Mouse (Mus musculus) forebrain, embryonic 16.5 days (tissue): ENCODE data around the gene Olfr692. TPM values are rescaled to one million over a fixed set of nuclear protein-coding genes. Genes with fewer than 3 reads are reported as not detected.
"Not testable (repeated sequence)": the region's sequence is repeated elsewhere in the genome, so short reads cannot be mapped to it uniquely, and the experiment has no call there.

Experiments used
- ATAC-seq: fragments of 200-750 bp; cut with Nextera tagmentation; 2 replicates; pipeline ENCODE4 v1.8.0; 2017; ENCODE audit warnings: mild to moderate bottlenecking, moderate library complexity
- H3K27ac ChIP-seq: fragments of 300-500 bp; sonication (generic); 2 replicates; pipeline ENCODE4 v1.5.1; 2014; ENCODE audit warnings: low read length, control low read depth
- H3K27me3 ChIP-seq: fragments of 300-500 bp; sonication (generic); replicated peaks from 2 replicates; pipeline ENCODE4 v1.6.1; 2014; ENCODE audit warnings: low read length; ENCODE audit not compliant: control insufficient read depth, insufficient read depth
- H3K36me3 ChIP-seq: fragments of 300-500 bp; sonication (generic); 2 replicates; pipeline ENCODE4 v1.6.1; 2014; ENCODE audit not compliant: control insufficient read depth, insufficient read depth
- H3K4me1 ChIP-seq: fragments of 300-500 bp; sonication (generic); replicated peaks from 2 replicates; pipeline ENCODE4 v1.6.1; 2014; ENCODE audit warnings: low read length; ENCODE audit not compliant: control insufficient read depth, insufficient read depth
- H3K4me2 ChIP-seq: fragments of 300-500 bp; sonication (generic); 2 replicates; pipeline ENCODE4 v1.6.1; 2014; ENCODE audit warnings: mild to moderate bottlenecking, low read length, control low read depth
- H3K4me3 ChIP-seq: fragments of 300-500 bp; sonication (generic); replicated peaks from 2 replicates; pipeline ENCODE4 v1.5.1; 2014; ENCODE audit warnings: mild to moderate bottlenecking, low read length, control low read depth
- H3K9ac ChIP-seq: fragments of 300-500 bp; sonication (generic); replicated peaks from 2 replicates; pipeline ENCODE4 v1.6.1; 2014; ENCODE audit warnings: low read depth, low read length, control low read depth
- H3K9me3 ChIP-seq: fragments of 300-500 bp; sonication (generic); 2 replicates; pipeline ENCODE4 v1.6.1; 2016; ENCODE audit warnings: low read length; ENCODE audit not compliant: control insufficient read depth
- WGBS: fragments of 180-500 bp; shearing (Covaris S2); extraction: QIAGEN DNeasy Blood & Tissue Kit; methylation state at CpG from one replicate; pipeline ENCODE4 v1.1.7; 2014; 5-methylcytosine and 5-hydroxymethylcytosine counted together
- polyA plus RNA-seq: library from polyadenylated mRNA; unstranded; fragments of >200 nt; fragmentation: Nextera tagmentation; extraction: Ambion mirVana; gene quantifications from 2 replicates; pipeline ENCODE4 v1.2.1, GENCODE M21; 2015

Gene Olfr692
- not detected in 2 replicates for polyA plus RNA-seq

GRCm38 (mm10) chr7:105367930-105368329 is at the start of gene Olfr692:
TSS of gene Olfr692 (plus strand) at chr7:105368230.
- no peak for ATAC-seq
- Histone ChIP-seq H3K27ac (no peak within 1 kb of the TSS), H3K9ac (no peak within 1 kb of the TSS), H3K27me3 (no peaks in the 10 kb centered on the region), H3K4me1 (no peaks in the 10 kb centered on the region), H3K36me3 (0 out of 2 replicates have a peak, but pooled peaks cover under 1% of the 10 kb centered on the region), H3K9me3 (no peaks in the 10 kb centered on the region), H3K4me3 (no peak within 1 kb of the TSS), H3K4me2 (no peak within 1 kb of the TSS)
- 100% methylated on average over 1 of the region's 1 CpGs for WGBS

GRCm38 (mm10) chr7:105325302-105325701 is 42.7 kb upstream of the Olfr692 start:
- Histone ChIP-seq H3K27ac (no peak overlapping the region), H3K4me3 (no peak overlapping the region), H3K4me1 (no peaks in the 10 kb centered on the region), H3K9me3 (no peaks in the 10 kb centered on the region), H3K27me3 (no peaks in the 10 kb centered on the region), H3K9ac (no peak overlapping the region), H3K36me3 (no peaks in the 10 kb centered on the region), H3K4me2 (no peak overlapping the region)
- no peak for ATAC-seq
- 83% methylated on average over 2 of the region's 2 CpGs for WGBS

- Histone ChIP-seq H3K27me3 (no peaks in the 10 kb centered on the region), H3K4me3 (no peak within 1 kb of the TSS), H3K9me3 (no peaks in the 10 kb centered on the region), H3K9ac (no peak within 1 kb of the TSS), H3K27ac (no peak within 1 kb of the TSS), H3K4me2 (no peak within 1 kb of the TSS), H3K4me1 (no peaks in the 10 kb centered on the region), H3K36me3 (no peaks in the 10 kb centered on the region)
- 81% methylated on average over 1 of the region's 1 CpGs for WGBS
- ATAC-seq: no peak
Measured at GRCm38 (mm10) chr7:105334004-105334403, 34.0 kb upstream of the Olfr692 start, which contains the start of gene Olfr690. TSS of gene Olfr690 (minus strand) at chr7:105334104.

- Histone ChIP-seq H3K9me3 (no peaks in the 10 kb centered on the region), H3K36me3 (no peaks in the 10 kb centered on the region), H3K27me3 (no peaks in the 10 kb centered on the region), H3K4me2 (no peak within 1 kb of the TSS), H3K4me3 (no peak within 1 kb of the TSS), H3K9ac (no peak within 1 kb of the TSS), H3K4me1 (no peaks in the 10 kb centered on the region), H3K27ac (no peak within 1 kb of the TSS)
- no peak for ATAC-seq
- 64% methylated on average over 1 of the region's 1 CpGs for WGBS
Measured at GRCm38 (mm10) chr7:105342170-105342569, 25.9 kb upstream of the Olfr692 start, which contains the start of gene Olfr691. TSS of gene Olfr691 (minus strand) at chr7:105342270.

GRCm38 (mm10) chr7:105342752-105343151 is 25.3 kb upstream of the Olfr692 start:
- H3K27ac ChIP-seq: no peak overlapping the region
- no peaks in the 10 kb centered on the region for H3K4me1 ChIP-seq
- no peaks in the 10 kb centered on the region for H3K36me3 ChIP-seq
- no peaks in the 10 kb centered on the region for H3K9me3 ChIP-seq
- H3K27me3 ChIP-seq: no peaks in the 10 kb centered on the region
- H3K4me3 ChIP-seq: no peak overlapping the region
- H3K9ac ChIP-seq: no peak overlapping the region
- ATAC-seq: no peak
- H3K4me2 ChIP-seq: no peak overlapping the region
- WGBS: 73% methylated on average over 2 of the region's 2 CpGs

- H3K9ac ChIP-seq, H3K4me1 ChIP-seq, H3K9me3 ChIP-seq, H3K4me2 ChIP-seq, H3K4me3 ChIP-seq, ATAC-seq, H3K27ac ChIP-seq, H3K36me3 ChIP-seq, H3K27me3 ChIP-seq: not testable (repeated sequence)
- no CpG with 5 or more reads among the region's 5 CpGs for WGBS
Measured at GRCm38 (mm10) chr7:105356064-105356463, 12.0 kb upstream of the Olfr692 start.

- not testable (repeated sequence) for H3K9me3 ChIP-seq, H3K36me3 ChIP-seq, ATAC-seq, H3K27ac ChIP-seq, H3K4me3 ChIP-seq, H3K4me2 ChIP-seq, H3K4me1 ChIP-seq, H3K27me3 ChIP-seq, H3K9ac ChIP-seq
- 100% methylated on average over 1 of the region's 2 CpGs for WGBS
Measured at GRCm38 (mm10) chr7:105356487-105356886, 11.5 kb upstream of the Olfr692 start.

GRCm38 (mm10) chr7:105361713-105362112 is 6.3 kb upstream of the Olfr692 start:
- Histone ChIP-seq H3K4me2 (no peak overlapping the region), H3K27me3 (no peaks in the 10 kb centered on the region), H3K4me3 (no peak overlapping the region), H3K9ac (no peak overlapping the region), H3K9me3 (no peaks in the 10 kb centered on the region), H3K4me1 (no peaks in the 10 kb centered on the region), H3K36me3 (no peaks in the 10 kb centered on the region), H3K27ac (no peak overlapping the region)
- 91% methylated on average over 2 of the region's 2 CpGs for WGBS
- ATAC-seq: no peak

GRCm38 (mm10) chr7:105367268-105367667 is 762 bp upstream of the Olfr692 start:
- no peaks in the 10 kb centered on the region for H3K27me3 ChIP-seq
- WGBS: 93% methylated on average over 5 of the region's 5 CpGs
- no peaks in the 10 kb centered on the region for H3K4me1 ChIP-seq
- H3K9me3 ChIP-seq: no peaks in the 10 kb centered on the region
- H3K9ac ChIP-seq: no peak overlapping the region
- no peak for ATAC-seq
- no peaks in the 10 kb centered on the region for H3K36me3 ChIP-seq
- H3K4me2 ChIP-seq: no peak overlapping the region
- no peak overlapping the region for H3K4me3 ChIP-seq
- H3K27ac ChIP-seq: no peak overlapping the region

- Histone ChIP-seq H3K4me2 (no peak overlapping the region), H3K27me3 (no peaks in the 10 kb centered on the region), H3K36me3 (0 out of 2 replicates have a peak, but pooled peaks cover 2% of the 10 kb centered on the region), H3K9ac (no peak overlapping the region), H3K27ac (no peak overlapping the region), H3K4me1 (no peaks in the 10 kb centered on the region), H3K9me3 (no peaks in the 10 kb centered on the region), H3K4me3 (no peak overlapping the region)
- no peak for ATAC-seq
- WGBS: 93% methylated on average over 4 of the region's 4 CpGs
Measured at GRCm38 (mm10) chr7:105368521-105368920, 491 bp downstream of the Olfr692 start.
